Mouse (Mus musculus): ENCODE results near the gene Mafb. TPM values are rescaled to one million over a fixed set of nuclear protein-coding genes. Genes with fewer than 3 reads are reported as not detected.

Gene Mafb
- polyA plus RNA-seq, 1 experiment from 2014 or later = 4.3 TPM

GRCm38 (mm10) chr2:160340121-160340520, 26.7 kb downstream of the Mafb start:
- no peak overlapping the region for H3K9ac ChIP-seq (ENCODE audit: low read length)
- DNase-seq (ENCODE audit: low spot score) (no peak), ATAC-seq (ENCODE audit: low FRiP score, low TSS enrichment) (no peak)
- no peak overlapping the region for H3K4me3 ChIP-seq (ENCODE audit: low read depth, low read length)
- no peak overlapping the region for H3K4me2 ChIP-seq (replicated peaks; ENCODE audit: low read depth)
- TF ChIP-seq CTCF (IDR thresholded peaks at IDR 0.05; ENCODE audit: low read depth) (no peak), EP300 (optimal IDR thresholded peaks at IDR 0.05) (no peak)
- no peaks in the 10 kb centered on the region for H3K4me1 ChIP-seq (replicated peaks; ENCODE audit: control insufficient read depth, insufficient read depth)
- no peak overlapping the region for H3K27ac ChIP-seq (replicated peaks)
- no peaks in the 10 kb centered on the region for H3K27me3 ChIP-seq (ENCODE audit: control insufficient read depth, insufficient read depth, low read length)
- 53% methylated on average over 4 of the region's 4 CpGs for WGBS
- H3K9me3 ChIP-seq (ENCODE audit: control insufficient read depth, low read length) = no peaks in the 10 kb centered on the region
- no peaks in the 10 kb centered on the region for H3K36me3 ChIP-seq (ENCODE audit: control insufficient read depth, insufficient read depth, low read length)

DNA sequence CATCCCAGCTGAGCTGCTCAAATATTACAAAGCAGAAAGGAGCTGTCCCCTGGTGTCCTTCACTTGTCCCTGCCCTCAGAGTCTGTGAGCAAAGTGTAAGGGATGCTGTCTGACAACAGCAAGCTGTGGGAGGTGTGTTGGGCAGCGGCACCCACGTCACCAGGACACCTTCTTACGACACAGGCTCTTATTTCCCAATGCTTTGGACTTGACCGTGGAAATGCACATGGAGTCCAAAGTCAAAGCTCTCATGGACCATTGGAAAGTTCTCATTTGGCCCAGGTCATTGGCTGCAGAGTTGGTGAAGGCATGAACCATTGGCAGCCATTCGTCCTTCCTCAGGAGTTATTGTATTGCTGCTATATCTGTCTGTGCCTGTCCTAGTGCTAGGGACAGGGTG, 27.3 kb downstream of the Mafb start:
- Histone ChIP-seq H3K9ac (ENCODE audit: low read length) (no peak overlapping the region), H3K9me3 (ENCODE audit: control insufficient read depth, low read length) (no peaks in the 10 kb centered on the region), H3K4me1 (replicated peaks; ENCODE audit: control insufficient read depth, insufficient read depth) (no peaks in the 10 kb centered on the region), H3K27me3 (ENCODE audit: control insufficient read depth, insufficient read depth, low read length) (no peaks in the 10 kb centered on the region), H3K4me3 (ENCODE audit: low read depth, low read length) (no peak overlapping the region), H3K27ac (replicated peaks) (no peak overlapping the region), H3K4me2 (replicated peaks; ENCODE audit: low read depth) (no peak overlapping the region), H3K36me3 (ENCODE audit: control insufficient read depth, insufficient read depth, low read length) (no peaks in the 10 kb centered on the region)
- no peak for ATAC-seq (ENCODE audit: low FRiP score, low TSS enrichment)
- TF ChIP-seq EP300 (optimal IDR thresholded peaks at IDR 0.05) (no peak), CTCF (IDR thresholded peaks at IDR 0.05; ENCODE audit: low read depth) (no peak)
- 91% methylated on average over 5 of the region's 5 CpGs for WGBS
- no peak for DNase-seq (ENCODE audit: low spot score)

GRCm38 (mm10) chr2:160336053-160336452, 30.8 kb downstream of the Mafb start:
- no peaks in the 10 kb centered on the region for H3K27me3 ChIP-seq (ENCODE audit: control insufficient read depth, insufficient read depth, low read length)
- DNase-seq (ENCODE audit: low spot score) (no peak), ATAC-seq (ENCODE audit: low FRiP score, low TSS enrichment) (no peak)
- no peaks in the 10 kb centered on the region for H3K36me3 ChIP-seq (ENCODE audit: control insufficient read depth, insufficient read depth, low read length)
- no peaks in the 10 kb centered on the region for H3K9me3 ChIP-seq (ENCODE audit: control insufficient read depth, low read length)
- H3K4me1 ChIP-seq (replicated peaks; ENCODE audit: control insufficient read depth, insufficient read depth) = no peaks in the 10 kb centered on the region
- 49% methylated on average over 2 of the region's 2 CpGs for WGBS
- no peak overlapping the region for H3K4me2 ChIP-seq (replicated peaks; ENCODE audit: low read depth)
- no peak overlapping the region for H3K4me3 ChIP-seq (ENCODE audit: low read depth, low read length)
- H3K27ac ChIP-seq (replicated peaks) = no peak overlapping the region
- TF ChIP-seq CTCF (IDR thresholded peaks at IDR 0.05; ENCODE audit: low read depth) (no peak), EP300 (optimal IDR thresholded peaks at IDR 0.05) (no peak)
- H3K9ac ChIP-seq (ENCODE audit: low read length) = no peak overlapping the region

GRCm38 (mm10) chr2:160335043-160335442, 31.8 kb downstream of the Mafb start:
- Histone ChIP-seq H3K9me3 (ENCODE audit: control insufficient read depth, low read length) (no peaks in the 10 kb centered on the region), H3K4me2 (replicated peaks; ENCODE audit: low read depth) (no peak overlapping the region), H3K27me3 (ENCODE audit: control insufficient read depth, insufficient read depth, low read length) (no peaks in the 10 kb centered on the region), H3K36me3 (ENCODE audit: control insufficient read depth, insufficient read depth, low read length) (no peaks in the 10 kb centered on the region), H3K4me3 (ENCODE audit: low read depth, low read length) (no peak overlapping the region), H3K4me1 (replicated peaks; ENCODE audit: control insufficient read depth, insufficient read depth) (no peaks in the 10 kb centered on the region), H3K9ac (ENCODE audit: low read length) (no peak overlapping the region), H3K27ac (replicated peaks) (no peak overlapping the region)
- TF ChIP-seq EP300 (optimal IDR thresholded peaks at IDR 0.05) (no peak), CTCF (IDR thresholded peaks at IDR 0.05; ENCODE audit: low read depth) (no peak)
- no peak for DNase-seq (ENCODE audit: low spot score)
- 62% methylated on average over 1 of the region's 1 CpGs for WGBS
- ATAC-seq (ENCODE audit: low FRiP score, low TSS enrichment) = no peak

GRCm38 (mm10) chr2:160334111-160334661, 32.7 kb downstream of the Mafb start, which contains the start of gene Gm826:
Gm826 (minus strand) TSS chr2:160334162.
- Histone ChIP-seq H3K36me3 (ENCODE audit: control insufficient read depth, insufficient read depth, low read length) (no peaks in the 10 kb centered on the region), H3K4me1 (replicated peaks; ENCODE audit: control insufficient read depth, insufficient read depth) (no peaks in the 10 kb centered on the region), H3K9me3 (ENCODE audit: control insufficient read depth, low read length) (no peaks in the 10 kb centered on the region), H3K27ac (replicated peaks) (no peak within 1 kb of the TSS), H3K4me3 (ENCODE audit: low read depth, low read length) (no peak within 1 kb of the TSS), H3K9ac (ENCODE audit: low read length) (no peak within 1 kb of the TSS), H3K27me3 (ENCODE audit: control insufficient read depth, insufficient read depth, low read length) (no peaks in the 10 kb centered on the region), H3K4me2 (replicated peaks; ENCODE audit: low read depth) (no peak within 1 kb of the TSS)
- 43% methylated on average over 4 of the region's 4 CpGs for WGBS
- no peak for ATAC-seq (ENCODE audit: low FRiP score, low TSS enrichment)
- no peak for DNase-seq (ENCODE audit: low spot score)
- TF ChIP-seq EP300 (optimal IDR thresholded peaks at IDR 0.05) (no peak), CTCF (IDR thresholded peaks at IDR 0.05; ENCODE audit: low read depth) (no peak)

DNA sequence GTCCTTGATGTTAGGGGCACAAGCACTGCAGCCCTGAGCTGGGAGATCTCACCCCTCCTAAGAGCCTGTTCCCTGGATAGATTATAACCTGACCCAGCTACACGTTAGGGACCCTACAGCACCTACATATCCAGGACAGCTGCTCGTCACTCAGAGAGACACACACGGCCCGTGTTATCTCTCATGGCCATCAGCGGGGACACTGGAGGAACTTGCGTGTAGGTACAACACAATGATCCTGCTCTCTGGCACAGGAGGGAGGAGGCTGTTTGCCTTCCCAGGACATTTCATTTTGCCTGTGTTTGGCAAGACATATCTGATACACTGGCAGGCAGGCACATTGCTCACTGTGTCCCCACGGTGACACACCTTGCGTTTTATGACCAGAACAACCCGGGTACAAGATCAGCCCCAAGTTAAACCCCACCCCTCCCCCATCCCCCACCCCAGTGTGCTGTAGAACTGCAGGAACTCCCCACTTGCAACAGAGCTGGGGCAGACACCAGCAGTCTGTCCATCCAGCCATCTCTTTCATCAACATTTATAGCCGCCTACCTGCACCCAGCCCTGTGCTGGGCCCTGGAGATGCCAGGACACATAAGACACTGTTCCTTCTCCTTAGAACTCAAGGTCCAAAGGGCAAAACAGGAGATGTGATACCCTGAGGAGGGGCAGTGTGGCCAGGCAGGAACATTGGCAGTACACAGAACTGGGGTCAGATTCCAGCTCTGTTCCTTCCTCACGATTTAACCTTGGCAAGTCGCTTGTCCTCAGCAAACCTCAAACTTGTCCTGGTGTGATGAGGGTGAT, 34.1 kb downstream of the Mafb start:
- Histone ChIP-seq H3K27ac (replicated peaks) (no peak overlapping the region), H3K4me1 (replicated peaks; ENCODE audit: control insufficient read depth, insufficient read depth) (no peaks in the 10 kb centered on the region), H3K4me3 (ENCODE audit: low read depth, low read length) (no peak overlapping the region), H3K4me2 (replicated peaks; ENCODE audit: low read depth) (no peak overlapping the region), H3K9ac (ENCODE audit: low read length) (no peak overlapping the region), H3K36me3 (ENCODE audit: control insufficient read depth, insufficient read depth, low read length) (no peaks in the 10 kb centered on the region), H3K9me3 (ENCODE audit: control insufficient read depth, low read length) (no peaks in the 10 kb centered on the region), H3K27me3 (ENCODE audit: control insufficient read depth, insufficient read depth, low read length) (no peaks in the 10 kb centered on the region)
- DNase-seq (ENCODE audit: low spot score) (peak; percentile 29), ATAC-seq (ENCODE audit: low FRiP score, low TSS enrichment) (no peak; the same call in 1 of the 2 replicates)
- TF ChIP-seq EP300 (optimal IDR thresholded peaks at IDR 0.05) = no peak
- TF ChIP-seq CTCF (IDR thresholded peaks at IDR 0.05; ENCODE audit: low read depth) = no peak
- 58% methylated on average over 12 of the region's 12 CpGs for WGBS

All from stomach, postnatal 0 days (tissue).